Mouse (Mus musculus) mouse embryonic stem cell (cell line): ENCODE data around the gene Ccdc28b.

ENCODE experiments used
- in situ Hi-C, 2 experiments: fragments of 300-500 bp; cut with MboI; formaldehyde crosslinking; loops; 1 replicate in 1 of 2; 3 replicates in 1 of 2; pipeline ENCODE4 v1.14.3; 2019 to 2020; ENCODE audit warnings: low sequenced_read_pairs in 2 of 2, low pct_unique_long_range_greater_than_20kb in 1 of 2, mixed read lengths in 1 of 2; ENCODE audit not compliant: unreplicated experiment in 1 of 2

The Ccdc28b gene

GRCm38 (mm10) chr4:129623681-129624091 is at the start of gene Ccdc28b:
Gene Ccdc28b, minus strand, starts transcription at chr4:129623947.
- in situ Hi-C loops = no loop called here

- in situ Hi-C loops = no loop called here
These were observed 49.2 kb upstream of the Ccdc28b start for GRCm38 (mm10) chr4:129672878-129673449.

- in situ Hi-C loops = no loop called here
These were observed 48.5 kb upstream of the Ccdc28b start, which contains the start of gene Kpna6 for GRCm38 (mm10) chr4:129672083-129672877. Gene Kpna6, minus strand, starts transcription at chr4:129672767.

GRCm38 (mm10) chr4:129671491-129672082 is 47.8 kb upstream of the Ccdc28b start:
- in situ Hi-C loops = no loop called here

- in situ Hi-C loops = no loop called here
These were observed 38.6 kb upstream of the Ccdc28b start for GRCm38 (mm10) chr4:129662255-129662813.

GRCm38 (mm10) chr4:129661584-129661983 is 37.8 kb upstream of the Ccdc28b start:
- in situ Hi-C loops = no loop called here

GRCm38 (mm10) chr4:129654770-129655169 is 31.0 kb upstream of the Ccdc28b start:
- in situ Hi-C loops = no loop called here

GRCm38 (mm10) chr4:129650359-129650758 is 26.6 kb upstream of the Ccdc28b start:
- in situ Hi-C loops = no loop called here

- in situ Hi-C loops = no loop called here
These were observed 24.9 kb upstream of the Ccdc28b start for GRCm38 (mm10) chr4:129648656-129649055.

GRCm38 (mm10) chr4:129645204-129645603 is 21.5 kb upstream of the Ccdc28b start:
- in situ Hi-C loops = no loop called here

- in situ Hi-C loops = no loop called here
These were observed 18.0 kb upstream of the Ccdc28b start for GRCm38 (mm10) chr4:129641756-129642155.

- in situ Hi-C loops = no loop called here
These were observed 17.1 kb upstream of the Ccdc28b start, which contains the start of gene Txlna for GRCm38 (mm10) chr4:129640638-129641467. Gene Txlna, minus strand, starts transcription at chr4:129641065.

GRCm38 (mm10) chr4:129640101-129640637 is 16.4 kb upstream of the Ccdc28b start:
- in situ Hi-C loops = no loop called here

GRCm38 (mm10) chr4:129639221-129639620 is 15.5 kb upstream of the Ccdc28b start:
- in situ Hi-C loops = no loop called here

GRCm38 (mm10) chr4:129633852-129634251 is 10.1 kb upstream of the Ccdc28b start:
- in situ Hi-C loops = no loop called here

GRCm38 (mm10) chr4:129631867-129632266 is 8.1 kb upstream of the Ccdc28b start:
- in situ Hi-C loops = no loop called here

- in situ Hi-C loops = no loop called here
These were observed 7.2 kb upstream of the Ccdc28b start for GRCm38 (mm10) chr4:129630944-129631343.

GRCm38 (mm10) chr4:129626035-129626434 is 2.3 kb upstream of the Ccdc28b start:
- in situ Hi-C loops = no loop called here
